Mouse (Mus musculus) C2C12 (cell line): ENCODE results near the gene Runx1.

ENCODE experiments used
- CEBPB ChIP-seq: IDR thresholded peaks from one replicate; pipeline ENCODE4 v1.6.1; 2011; ENCODE audit warnings: low read depth, mild to moderate bottlenecking, control low read depth, moderate library complexity
- CTCF ChIP-seq: IDR thresholded peaks from one replicate; pipeline ENCODE4 v1.5.1; 2011; ENCODE audit not compliant: control insufficient read depth, insufficient read depth, insufficient read length
- MAX ChIP-seq: IDR thresholded peaks from one replicate; pipeline ENCODE4 v1.6.1; 2011; ENCODE audit warnings: mild to moderate bottlenecking, control low read depth
- MYOD1 ChIP-seq: IDR thresholded peaks from one replicate; pipeline ENCODE4 v1.6.1; 2011; ENCODE audit warnings: low read depth; ENCODE audit not compliant: control insufficient read depth, insufficient read length
- MYOG ChIP-seq: IDR thresholded peaks from one replicate; pipeline ENCODE4 v1.6.1; 2011; ENCODE audit not compliant: control insufficient read depth, insufficient read length; ENCODE audit errors: extremely low read depth
- USF1 ChIP-seq: IDR thresholded peaks from one replicate; pipeline ENCODE4 v1.6.1; 2011; ENCODE audit warnings: low read depth, mild to moderate bottlenecking, control low read depth, moderate library complexity

DNA sequence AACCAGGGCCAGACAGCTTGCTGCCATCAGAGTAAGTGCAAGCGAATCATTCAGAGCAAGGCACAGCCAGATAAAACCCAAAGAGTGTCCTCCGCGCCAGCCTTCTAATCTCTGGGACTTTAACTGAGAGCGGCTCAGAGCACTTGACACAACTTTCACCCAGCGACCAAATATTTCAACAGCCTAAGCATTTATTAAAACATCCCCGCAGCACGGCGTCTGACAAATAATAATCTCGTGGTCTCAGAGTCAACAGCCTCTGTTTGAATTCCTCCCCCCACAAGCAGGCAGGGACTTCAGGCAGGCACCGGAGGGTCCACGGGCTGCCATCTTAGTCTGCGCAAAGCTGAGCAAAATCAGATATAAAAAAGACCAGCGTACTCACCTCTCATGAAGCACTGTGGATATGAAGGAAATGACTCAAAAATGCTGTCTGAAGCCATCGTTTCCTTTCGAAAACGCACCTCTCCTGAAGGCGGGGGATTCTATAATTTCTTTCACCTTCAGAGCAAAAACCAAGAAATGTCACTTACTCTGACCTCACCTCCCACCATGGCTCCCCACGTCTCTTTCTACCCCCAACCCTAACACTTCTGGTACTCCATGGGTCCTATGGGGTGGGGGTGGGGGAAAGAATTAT lies 625 bp downstream of the Runx1 start:
- TF ChIP-seq CTCF, result no peak
- no peak for TF ChIP-seq MYOG
- TF ChIP-seq CEBPB, result no peak
- TF ChIP-seq MYOD1, result no peak
- no peak for TF ChIP-seq MAX
- no peak for TF ChIP-seq USF1
